Mouse (Mus musculus): ENCODE measurements around the gene Btbd17. TPM values are rescaled to one million over a fixed set of nuclear protein-coding genes. Genes with fewer than 3 reads are reported as not detected.

The Btbd17 gene
- total RNA-seq, 1 experiment = 1.7 TPM

- Histone ChIP-seq H3K4me1 (ENCODE audit: control insufficient read depth in 2 of 2, insufficient read depth in 2 of 2, low read length in 2 of 2, poor library complexity in 1 of 2) (peaks cover 0 to 38% of the 10 kb centered on the region in 2 experiments; a peak in 3 of 4 replicates), H3K4me3 (ENCODE audit: insufficient read depth in 1 of 2, low read depth in 1 of 2, low read length in 2 of 2, poor library complexity in 1 of 2, severe bottlenecking in 1 of 2) (peak overlapping the region in 1 of 2 experiments; percentile 19; a peak in 2 of 4 replicates), H3K9me3 (ENCODE audit: control insufficient read depth, insufficient read depth, low read depth, low read length) (no peaks in the 10 kb centered on the region), H3K9ac (ENCODE audit: insufficient read depth, low read depth, low read length, poor library complexity, severe bottlenecking) (no peak overlapping the region), H3K27ac (ENCODE audit: insufficient read depth, low read depth, low read length, poor library complexity, severe bottlenecking) (no peak overlapping the region), H3K36me3 (ENCODE audit: control insufficient read depth, insufficient read depth, low read length, poor library complexity, severe bottlenecking) (no peaks in the 10 kb centered on the region)
- no peak for DNase-seq (ENCODE audit: low read depth, low spot score)
- no peak for TF ChIP-seq ZNF384 (IDR thresholded peaks at IDR 0.05; ENCODE audit: low read depth, low read length)
- no peak for TF ChIP-seq HCFC1 (IDR thresholded peaks at IDR 0.05; ENCODE audit: borderline replicate concordance, insufficient read depth, low read length)
- TF ChIP-seq CHD2 (IDR thresholded peaks at IDR 0.05; ENCODE audit: low read depth, low read length) = no peak
- no peak for TF ChIP-seq MAFK (IDR thresholded peaks at IDR 0.05; ENCODE audit: insufficient read depth, low read depth, low read length)
- no peak for TF ChIP-seq ZC3H11A (IDR thresholded peaks at IDR 0.05; ENCODE audit: borderline replicate concordance, low read depth, low read length)
- in situ Hi-C loops (cut with MboI; ENCODE audit: low sequenced_read_pairs in 2 of 2, unreplicated experiment in 2 of 2) = no loop called here
Observed at GRCm38 (mm10) chr11:114822727-114823126, 27.0 kb upstream of the Btbd17 start.

GRCm38 (mm10) chr11:114821325-114821724 lies 25.6 kb upstream of the Btbd17 start:
- Histone ChIP-seq H3K4me3 (ENCODE audit: insufficient read depth in 1 of 2, low read depth in 1 of 2, low read length in 2 of 2, poor library complexity in 1 of 2, severe bottlenecking in 1 of 2) (no peak overlapping the region), H3K27ac (ENCODE audit: insufficient read depth, low read depth, low read length, poor library complexity, severe bottlenecking) (no peak overlapping the region), H3K9me3 (ENCODE audit: control insufficient read depth, insufficient read depth, low read depth, low read length) (no peaks in the 10 kb centered on the region), H3K9ac (ENCODE audit: insufficient read depth, low read depth, low read length, poor library complexity, severe bottlenecking) (no peak overlapping the region), H3K36me3 (ENCODE audit: control insufficient read depth, insufficient read depth, low read length, poor library complexity, severe bottlenecking) (no peaks in the 10 kb centered on the region), H3K4me1 (ENCODE audit: control insufficient read depth in 2 of 2, insufficient read depth in 2 of 2, low read length in 2 of 2, poor library complexity in 1 of 2) (peaks cover 0 to 42% of the 10 kb centered on the region in 2 experiments; a peak in 3 of 4 replicates)
- DNase-seq (ENCODE audit: low read depth, low spot score) = no peak
- TF ChIP-seq CHD2 (IDR thresholded peaks at IDR 0.05; ENCODE audit: low read depth, low read length) = no peak
- no peak for TF ChIP-seq ZNF384 (IDR thresholded peaks at IDR 0.05; ENCODE audit: low read depth, low read length)
- no peak for TF ChIP-seq HCFC1 (IDR thresholded peaks at IDR 0.05; ENCODE audit: borderline replicate concordance, insufficient read depth, low read length)
- no peak for TF ChIP-seq MAFK (IDR thresholded peaks at IDR 0.05; ENCODE audit: insufficient read depth, low read depth, low read length)
- TF ChIP-seq ZC3H11A (IDR thresholded peaks at IDR 0.05; ENCODE audit: borderline replicate concordance, low read depth, low read length) = no peak
- in situ Hi-C loops (cut with MboI; ENCODE audit: low sequenced_read_pairs in 2 of 2, unreplicated experiment in 2 of 2) = no loop called here

- H3K27ac ChIP-seq (ENCODE audit: insufficient read depth, low read depth, low read length, poor library complexity, severe bottlenecking) = no peak overlapping the region
- TF ChIP-seq ZNF384 (IDR thresholded peaks at IDR 0.05; ENCODE audit: low read depth, low read length) (no peak), CHD2 (IDR thresholded peaks at IDR 0.05; ENCODE audit: low read depth, low read length) (no peak), MAFK (IDR thresholded peaks at IDR 0.05; ENCODE audit: insufficient read depth, low read depth, low read length) (no peak), HCFC1 (IDR thresholded peaks at IDR 0.05; ENCODE audit: borderline replicate concordance, insufficient read depth, low read length) (no peak), ZC3H11A (IDR thresholded peaks at IDR 0.05; ENCODE audit: borderline replicate concordance, low read depth, low read length) (no peak)
- no peaks in the 10 kb centered on the region for H3K9me3 ChIP-seq (ENCODE audit: control insufficient read depth, insufficient read depth, low read depth, low read length)
- H3K9ac ChIP-seq (ENCODE audit: insufficient read depth, low read depth, low read length, poor library complexity, severe bottlenecking) = no peak overlapping the region
- no peak for DNase-seq (ENCODE audit: low read depth, low spot score)
- in situ Hi-C loops (cut with MboI; ENCODE audit: low sequenced_read_pairs in 2 of 2, unreplicated experiment in 2 of 2) = no loop called here
- no peaks in the 10 kb centered on the region for H3K36me3 ChIP-seq (ENCODE audit: control insufficient read depth, insufficient read depth, low read length, poor library complexity, severe bottlenecking)
- H3K4me1 ChIP-seq (ENCODE audit: control insufficient read depth in 2 of 2, insufficient read depth in 2 of 2, low read length in 2 of 2, poor library complexity in 1 of 2) = peaks cover 0 to 42% of the 10 kb centered on the region in 2 experiments; a peak in 3 of 4 replicates
- no peak overlapping the region for H3K4me3 ChIP-seq (ENCODE audit: insufficient read depth in 1 of 2, low read depth in 1 of 2, low read length in 2 of 2, poor library complexity in 1 of 2, severe bottlenecking in 1 of 2)
Observed at GRCm38 (mm10) chr11:114820444-114820843, 24.7 kb upstream of the Btbd17 start.

- Histone ChIP-seq H3K4me3 (ENCODE audit: insufficient read depth in 1 of 2, low read depth in 1 of 2, low read length in 2 of 2, poor library complexity in 1 of 2, severe bottlenecking in 1 of 2) (no peak overlapping the region), H3K9ac (ENCODE audit: insufficient read depth, low read depth, low read length, poor library complexity, severe bottlenecking) (no peak overlapping the region), H3K36me3 (ENCODE audit: control insufficient read depth, insufficient read depth, low read length, poor library complexity, severe bottlenecking) (no peaks in the 10 kb centered on the region), H3K9me3 (ENCODE audit: control insufficient read depth, insufficient read depth, low read depth, low read length) (no peaks in the 10 kb centered on the region), H3K27ac (ENCODE audit: insufficient read depth, low read depth, low read length, poor library complexity, severe bottlenecking) (peak overlapping the region; percentile 51; the same call in 1 of the 2 replicates), H3K4me1 (ENCODE audit: control insufficient read depth in 2 of 2, insufficient read depth in 2 of 2, low read length in 2 of 2, poor library complexity in 1 of 2) (peaks cover 0 to 43% of the 10 kb centered on the region in 2 experiments; a peak in 3 of 4 replicates)
- DNase-seq (ENCODE audit: low read depth, low spot score) = no peak
- TF ChIP-seq HCFC1 (IDR thresholded peaks at IDR 0.05; ENCODE audit: borderline replicate concordance, insufficient read depth, low read length) (no peak), MAFK (IDR thresholded peaks at IDR 0.05; ENCODE audit: insufficient read depth, low read depth, low read length) (no peak), ZC3H11A (IDR thresholded peaks at IDR 0.05; ENCODE audit: borderline replicate concordance, low read depth, low read length) (no peak), CHD2 (IDR thresholded peaks at IDR 0.05; ENCODE audit: low read depth, low read length) (no peak), ZNF384 (IDR thresholded peaks at IDR 0.05; ENCODE audit: low read depth, low read length) (no peak)
- in situ Hi-C loops (cut with MboI; ENCODE audit: low sequenced_read_pairs in 2 of 2, unreplicated experiment in 2 of 2) = loop anchor here (5.0 kb wide), 1 partner anchor 93 kb away; no protein-coding TSS in a partner anchor
Observed at GRCm38 (mm10) chr11:114819110-114819509, 23.4 kb upstream of the Btbd17 start.

All from ES-E14 (cell line).